ENCODE assay signal across 11 mouse cellular contexts in genomic region chr14:26812734-26813133, GRCm38 (mm10).
"Had no signal": no experiment of that assay in that cellular context is flagged by ENCODE, and none has a peak within 500 bp of the region (broad histone marks: within the 10 kb centered on the region; RNA-seq: fewer than 3 reads in every experiment).

No protein-coding gene starts in this region.

- H3K4me1 ChIP-seq: intestine, embryonic 15.5 days; limb, embryonic 12.5 days; liver, embryonic 15.5 days; midbrain, embryonic 13.5 days; neural tube, embryonic 12.5 days had no signal

- H3K27me3 ChIP-seq: intestine, embryonic 15.5 days; limb, embryonic 12.5 days; liver, embryonic 15.5 days; midbrain, embryonic 13.5 days; neural tube, embryonic 12.5 days had no signal

- H3K27ac ChIP-seq: intestine, embryonic 15.5 days; left cerebral cortex, adult 2 months; limb, embryonic 12.5 days; liver, embryonic 15.5 days; midbrain, embryonic 13.5 days; neural tube, embryonic 12.5 days; stomach, postnatal 0 days had no signal

- H3K36me3 ChIP-seq: intestine, embryonic 15.5 days; limb, embryonic 12.5 days; liver, embryonic 15.5 days; midbrain, embryonic 13.5 days; neural tube, embryonic 12.5 days had no signal

- DNase-seq: liver; lung, adult 2 months; lung, postnatal 36 days; thymus, postnatal 4 days had no signal

- H3K4me3 ChIP-seq: intestine, embryonic 15.5 days; left cerebral cortex, adult 2 months; limb, embryonic 12.5 days; liver, embryonic 15.5 days; midbrain, embryonic 13.5 days; neural tube, embryonic 12.5 days had no signal
